Mouse (Mus musculus) monocyte, adult 5-6 weeks (primary cell): ENCODE results near the gene Dync1li1. TPM values are rescaled to one million over a fixed set of nuclear protein-coding genes. Genes with fewer than 3 reads are reported as not detected.
"Not testable (repeated sequence)": the region's sequence is repeated elsewhere in the genome, so short reads cannot be mapped to it uniquely, and the experiment has no call there.

ENCODE experiments used
- ATAC-seq: fragments of 153-309, 156-312 bp; replicated peaks from 2 replicates; pipeline ENCODE4 v1.8.0; 2017; ENCODE audit warnings: mild to moderate bottlenecking; ENCODE audit not compliant: low TSS enrichment, insufficient number of reproducible peaks, severe bottlenecking, poor library complexity, low FRiP score
- total RNA-seq: library from RNA; stranded (forward); fragments of 200-1000, 200-491, 200-594 nt; gene quantifications from 3 replicates; pipeline ENCODE4 v1.2.3, GENCODE M21; 2017

The Dync1li1 gene
- total RNA-seq, 1 experiment from 2014 or later = 93.5 TPM

DNA sequence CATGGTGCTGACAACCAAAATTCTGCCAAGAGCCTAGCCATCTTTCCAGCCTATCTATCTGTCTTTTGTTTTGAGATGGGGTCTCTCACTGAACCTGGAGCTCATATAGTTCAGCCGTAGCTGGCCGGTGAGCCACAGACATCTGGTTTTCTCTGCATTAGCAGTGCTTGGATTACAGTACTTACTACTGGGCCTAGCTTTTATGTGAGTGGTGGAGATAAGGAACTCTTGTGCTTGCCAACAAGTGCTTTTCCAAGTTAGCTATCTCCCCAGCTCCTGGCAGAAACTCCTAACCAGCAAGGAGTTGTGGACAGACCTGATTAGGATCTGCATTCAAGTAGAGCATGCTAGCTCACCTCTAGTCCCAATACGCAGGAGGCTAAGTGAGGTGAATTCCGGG, 19.2 kb downstream of the Dync1li1 start:
- ATAC-seq = no peak

DNA sequence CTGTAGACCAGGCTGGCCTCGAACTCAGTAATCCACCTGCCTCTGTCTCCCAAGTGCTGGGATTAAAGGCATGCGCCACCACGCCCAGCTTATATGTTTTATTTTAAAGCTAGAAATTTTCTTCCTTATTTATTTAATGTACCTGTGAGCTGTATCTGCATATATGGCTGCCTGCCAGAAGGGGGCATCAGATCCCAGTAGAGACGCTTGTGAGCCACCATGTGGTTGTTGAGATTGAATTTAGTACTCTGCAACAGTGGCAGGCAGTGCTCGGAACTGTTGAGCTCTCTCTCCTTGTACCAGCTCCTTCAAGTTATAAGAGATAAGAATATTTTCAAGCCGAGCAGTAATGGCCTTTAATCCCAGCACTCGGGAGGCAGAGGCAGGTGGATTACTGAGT, 21.8 kb downstream of the Dync1li1 start:
- ATAC-seq = no peak

DNA sequence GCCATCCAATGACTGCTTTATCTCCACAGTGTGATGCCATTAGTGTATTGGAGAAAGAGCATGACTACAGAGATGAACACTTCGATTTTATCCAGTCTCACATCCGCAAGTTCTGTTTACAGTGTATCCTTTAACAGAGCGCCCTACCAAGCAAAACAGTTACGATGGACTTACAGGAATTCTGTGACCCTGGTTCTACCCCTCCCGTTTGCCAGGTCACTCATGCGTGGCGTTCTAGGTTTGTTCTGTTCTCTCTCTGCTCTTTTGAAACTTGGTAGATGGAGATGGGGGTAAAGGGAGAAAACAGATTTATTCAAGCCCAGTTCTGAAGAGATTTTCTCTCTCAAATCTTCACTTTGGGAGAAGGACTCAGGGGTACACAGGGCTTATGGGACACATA, 24.9 kb downstream of the Dync1li1 start:
- ATAC-seq = no peak

DNA sequence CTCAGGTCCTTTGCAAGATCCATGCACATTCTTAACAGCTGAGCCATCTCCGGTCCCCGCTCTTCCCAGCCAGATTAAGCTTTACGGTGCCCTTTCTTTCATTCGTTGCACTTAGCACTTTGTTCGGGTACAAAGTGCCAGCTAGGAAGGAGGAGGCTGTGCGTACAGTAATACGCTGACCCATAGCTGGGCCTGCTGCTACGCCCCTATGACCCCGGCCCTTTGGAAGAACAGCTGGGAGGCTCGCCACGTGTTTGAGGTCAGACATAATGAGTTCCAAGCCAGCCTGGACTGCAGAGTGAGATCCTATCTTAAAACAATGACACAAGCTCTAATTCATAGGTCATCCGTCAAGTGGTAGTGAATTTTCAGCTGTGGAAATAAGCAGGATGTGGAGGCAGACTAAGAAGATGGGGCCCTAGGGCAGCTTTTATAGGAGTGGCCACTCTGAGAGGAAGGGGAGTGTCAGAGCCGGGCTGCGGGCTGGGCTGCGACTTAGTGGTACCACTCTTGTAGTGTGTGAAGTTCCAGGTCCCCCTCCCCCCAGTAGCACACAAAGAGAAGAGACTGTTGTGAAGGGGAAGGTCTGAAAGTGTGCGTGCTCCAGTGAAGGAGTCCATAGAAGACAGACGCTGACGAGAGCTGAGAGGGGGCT, 28.2 kb downstream of the Dync1li1 start:
- ATAC-seq = no peak

DNA sequence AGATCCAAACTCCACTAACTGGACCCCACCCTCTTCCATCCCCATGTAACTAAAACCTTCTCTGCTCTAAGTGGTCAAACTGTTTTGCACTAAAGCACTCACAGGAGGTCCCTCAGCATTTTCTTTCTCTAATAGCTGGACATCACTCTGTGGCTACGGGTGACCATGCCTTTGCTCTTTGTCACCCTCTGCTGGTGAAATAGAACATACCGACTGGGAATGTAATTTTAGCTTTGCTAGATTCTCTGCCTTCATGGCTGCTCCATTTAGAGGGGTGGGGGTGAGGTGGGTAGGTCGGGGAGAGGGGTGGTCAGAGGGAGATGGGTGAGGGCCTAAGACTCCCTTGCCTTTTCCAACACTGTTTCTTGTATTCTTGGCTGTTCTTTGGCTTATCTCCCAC, 38.7 kb downstream of the Dync1li1 start:
- peak; percentile 36; the same call in 1 of the 2 replicates for ATAC-seq

DNA sequence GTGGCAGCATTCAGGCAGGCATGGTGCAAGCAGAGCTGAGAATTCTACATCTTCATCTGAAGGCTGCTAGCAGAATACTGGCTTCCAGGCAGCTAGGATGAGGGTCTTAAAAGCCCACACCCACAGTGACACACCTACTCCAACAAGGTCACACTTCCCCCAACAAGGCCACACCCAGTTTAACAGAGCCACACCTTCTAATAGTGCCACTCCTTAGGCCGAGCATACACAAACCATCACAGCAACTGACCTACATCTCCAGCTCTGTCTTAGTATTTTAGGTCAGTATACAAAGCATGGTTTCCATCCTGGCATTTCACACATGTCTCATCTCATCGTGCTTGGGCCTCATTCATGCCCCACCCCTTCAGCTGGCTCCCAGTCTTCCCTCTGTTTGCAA, 39.8 kb downstream of the Dync1li1 start:
- not testable (repeated sequence) for ATAC-seq

DNA sequence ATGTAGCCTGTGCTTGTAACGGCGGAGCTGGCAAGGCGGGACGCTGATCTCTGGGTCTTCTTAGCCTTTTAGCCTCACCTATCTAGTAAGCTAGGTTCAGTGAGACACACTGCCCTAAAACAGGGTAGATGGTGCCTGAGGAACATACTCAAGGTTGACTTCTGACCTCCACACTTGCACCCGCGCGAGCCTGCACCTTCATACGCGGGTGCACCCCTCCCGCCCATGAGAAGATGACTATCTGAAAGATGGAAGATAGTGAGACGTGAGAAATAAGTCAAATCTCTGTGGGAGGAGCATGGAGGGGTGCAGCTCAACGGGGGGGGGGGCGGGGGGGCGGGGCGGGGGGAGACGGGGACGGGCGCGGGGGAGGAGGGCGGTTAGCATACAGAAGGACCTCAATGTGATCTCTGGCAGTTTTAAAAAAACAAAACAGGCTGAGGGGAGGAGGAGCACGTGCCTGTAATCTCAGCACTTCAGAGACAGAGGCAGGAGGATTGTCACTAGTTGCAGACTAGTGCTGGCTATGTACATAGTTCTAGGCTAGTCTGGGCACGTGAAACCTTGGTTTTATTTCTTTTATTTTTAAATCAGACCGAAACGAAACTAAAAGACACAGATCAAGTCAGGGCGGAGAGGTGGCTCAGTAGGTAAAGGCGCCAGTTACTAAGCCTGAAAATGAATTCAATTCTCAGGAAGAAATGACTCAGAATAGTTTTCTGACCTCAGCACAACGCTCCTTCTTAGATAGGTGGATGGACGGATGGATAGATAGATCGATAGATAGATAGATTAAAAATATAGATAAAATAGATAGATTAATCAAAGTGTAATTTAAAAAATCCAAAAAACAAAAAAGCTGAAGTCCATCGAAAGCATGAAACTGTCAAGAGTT, 41.6 kb downstream of the Dync1li1 start:
- no peak for ATAC-seq

DNA sequence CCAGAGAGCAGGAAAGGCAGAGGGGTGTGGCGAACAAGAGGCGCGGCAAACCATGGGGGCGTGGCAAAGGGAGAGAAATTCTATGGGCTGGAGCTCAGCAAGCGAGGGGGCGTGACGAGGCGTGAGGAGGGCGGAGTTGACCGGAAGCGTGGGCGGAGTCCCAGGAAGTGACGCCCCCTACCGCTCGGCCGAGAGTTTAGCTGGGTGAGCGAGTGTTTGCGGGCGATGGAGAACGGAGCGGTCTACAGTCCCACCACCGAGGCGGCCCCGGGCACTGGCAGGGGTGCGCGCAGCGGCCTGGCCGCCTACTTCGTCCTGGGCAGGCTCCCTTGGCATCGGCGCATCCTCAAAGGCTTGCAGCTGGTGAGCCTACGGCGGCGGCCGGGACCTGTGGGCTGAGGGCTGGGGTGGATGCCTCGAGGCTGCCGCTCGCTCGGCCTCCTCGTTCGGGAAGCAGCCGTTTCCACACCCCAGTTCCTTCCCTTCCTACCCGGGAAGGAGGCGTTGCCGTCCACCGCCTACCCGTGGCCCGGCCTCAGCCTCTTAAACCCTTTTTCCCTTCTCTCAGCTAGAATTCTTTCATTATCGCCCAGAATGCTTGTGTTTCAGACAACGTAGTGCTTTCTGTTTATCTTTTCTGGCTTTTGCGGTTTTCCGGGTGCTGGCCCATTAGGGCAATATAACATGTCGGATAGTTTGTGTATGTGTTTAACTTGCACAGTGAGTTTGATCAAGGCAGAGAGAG, 42.6 kb downstream of the Dync1li1 start, which contains the start of gene Cmtm6:
TSS of gene Cmtm6 (plus strand) at position 106 of the 745 bp plus-strand sequence.
- ATAC-seq = peak; percentile 94

DNA sequence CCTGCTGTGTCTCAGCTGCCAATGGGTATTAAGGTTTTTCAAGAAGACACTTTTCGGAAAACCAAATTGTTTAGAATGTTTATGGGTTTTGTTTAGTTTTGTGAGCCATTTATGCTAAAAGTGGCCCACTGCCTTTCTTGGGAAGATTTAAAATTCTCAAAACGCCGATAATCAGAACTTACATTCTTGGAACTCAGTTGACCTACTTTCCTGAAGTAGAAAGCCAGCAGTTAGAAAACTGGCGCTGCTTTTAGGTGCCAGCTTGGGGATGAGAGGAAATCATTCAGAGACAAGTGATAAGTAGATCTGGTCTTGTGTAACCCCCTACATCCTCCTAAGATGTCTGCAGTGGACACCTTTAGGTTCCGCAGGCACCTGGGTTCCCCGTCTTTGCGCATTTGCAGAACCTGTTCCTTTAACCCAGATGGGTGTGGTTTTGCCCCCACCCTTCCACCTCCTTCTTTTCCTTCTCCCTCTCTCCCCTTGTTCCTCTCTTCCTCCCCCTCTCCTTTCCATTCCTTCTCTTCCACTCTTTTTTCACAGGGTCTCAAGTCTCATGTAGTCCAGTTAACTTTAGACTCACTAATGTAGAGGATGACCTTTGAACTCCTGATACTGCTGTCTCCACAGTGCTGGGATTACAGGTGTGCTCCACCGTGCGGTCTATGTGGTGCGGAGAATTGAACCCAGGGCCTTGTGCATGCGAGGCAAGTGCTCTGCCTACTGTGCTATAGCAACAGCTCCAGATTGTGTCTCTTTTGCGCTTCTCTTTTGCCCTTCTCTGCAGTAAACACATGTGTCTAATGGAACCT, 43.5 kb downstream of the Dync1li1 start:
- no peak for ATAC-seq

DNA sequence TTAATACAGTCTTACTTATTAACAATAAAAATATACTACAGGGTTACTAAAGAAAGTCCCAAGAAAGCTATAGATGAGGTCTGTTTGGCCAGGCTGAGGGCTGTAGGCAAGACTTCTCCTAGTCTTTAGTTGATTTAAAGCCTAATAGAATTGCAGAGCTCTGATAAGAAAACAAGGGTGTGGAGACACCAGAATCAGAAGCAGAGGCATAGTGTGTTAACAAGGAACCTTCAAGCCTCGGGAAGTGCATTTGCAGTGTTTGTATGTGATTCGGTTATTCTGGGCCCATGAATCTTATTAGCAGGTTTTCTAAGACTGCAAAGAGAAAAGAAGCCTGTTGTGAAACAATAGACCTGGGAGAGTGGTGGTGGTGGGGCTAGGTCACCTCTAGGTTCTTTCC, 44.6 kb downstream of the Dync1li1 start:
- no peak for ATAC-seq

DNA sequence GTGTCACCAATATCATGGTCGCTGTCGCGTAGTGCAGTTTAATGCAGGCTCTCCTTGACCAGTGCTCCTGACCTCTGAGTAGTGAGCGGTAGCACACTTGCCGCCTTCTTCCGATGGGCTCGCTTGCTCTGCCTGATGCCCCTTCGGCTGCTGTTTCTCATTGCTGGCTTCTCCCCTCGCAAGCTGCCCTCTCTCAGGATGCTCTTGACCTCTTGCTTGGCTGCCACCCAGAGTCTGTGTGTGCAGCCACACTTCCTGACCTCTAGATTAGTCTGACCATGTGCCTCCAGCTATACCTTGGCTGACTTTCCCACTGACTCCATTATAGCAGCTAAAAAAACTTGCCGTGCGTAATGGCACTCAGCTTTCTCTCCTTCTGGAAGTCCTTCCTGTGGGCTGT, 47.9 kb downstream of the Dync1li1 start:
- no peak for ATAC-seq

DNA sequence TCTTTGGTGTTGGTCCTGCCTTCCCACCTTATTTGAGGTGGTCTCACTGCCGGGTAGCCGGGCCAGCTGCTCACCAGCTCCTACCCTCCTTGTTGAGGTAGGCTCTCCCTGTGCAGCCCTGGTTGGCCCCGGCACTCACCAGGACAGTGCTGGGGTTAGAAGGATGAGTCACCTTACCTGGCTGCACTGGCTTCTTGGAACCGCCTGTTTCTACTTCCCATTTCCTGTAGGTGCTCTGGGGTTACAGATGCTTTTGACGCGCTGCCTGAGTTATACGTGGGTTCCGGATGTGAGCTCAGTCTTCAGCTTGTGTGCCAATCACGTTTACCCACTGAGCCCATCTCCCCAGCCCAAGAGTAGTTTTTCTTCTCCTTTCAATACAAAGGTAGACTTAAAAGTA, 51.7 kb downstream of the Dync1li1 start:
- no peak for ATAC-seq

DNA sequence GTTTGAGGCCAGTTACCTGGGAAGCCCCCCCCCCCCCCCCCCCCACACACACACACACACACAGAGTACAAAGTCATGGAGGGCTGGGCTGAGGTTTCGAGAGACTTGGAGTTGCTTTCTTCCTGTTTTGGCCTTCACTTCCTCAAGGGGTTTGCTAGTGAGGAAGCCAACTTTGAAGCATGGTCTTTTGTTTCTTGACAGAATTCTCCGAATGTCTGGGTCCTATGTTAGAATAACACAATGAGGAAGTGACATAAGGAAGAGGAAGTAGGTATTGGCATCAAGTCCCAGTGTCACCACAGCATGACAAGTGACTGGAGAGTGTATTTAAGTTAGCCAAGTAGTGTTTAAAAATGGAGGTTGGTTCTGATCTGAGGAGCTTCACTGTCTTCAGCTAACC, 54.1 kb downstream of the Dync1li1 start:
- peak; percentile 92 for ATAC-seq

DNA sequence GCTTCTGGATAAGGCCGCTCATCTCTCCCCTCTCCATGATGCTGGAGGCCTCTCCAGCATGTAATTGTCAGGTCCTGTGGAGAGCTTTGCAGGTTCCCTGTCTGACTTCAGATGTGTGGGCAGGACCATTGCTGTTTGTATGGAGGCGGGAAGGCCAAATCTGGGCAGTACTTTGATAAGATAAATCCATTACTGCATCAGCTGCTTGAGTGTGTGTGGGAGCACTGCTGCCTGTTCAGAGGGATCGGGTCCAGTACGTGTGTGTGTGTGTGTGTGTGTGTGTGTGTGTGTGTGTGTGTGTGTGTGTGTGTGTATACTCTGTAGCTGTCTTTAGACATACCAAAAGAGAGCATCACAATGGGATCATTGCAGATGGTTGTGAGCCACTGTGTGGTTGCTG, 56.6 kb downstream of the Dync1li1 start:
- ATAC-seq = no peak

DNA sequence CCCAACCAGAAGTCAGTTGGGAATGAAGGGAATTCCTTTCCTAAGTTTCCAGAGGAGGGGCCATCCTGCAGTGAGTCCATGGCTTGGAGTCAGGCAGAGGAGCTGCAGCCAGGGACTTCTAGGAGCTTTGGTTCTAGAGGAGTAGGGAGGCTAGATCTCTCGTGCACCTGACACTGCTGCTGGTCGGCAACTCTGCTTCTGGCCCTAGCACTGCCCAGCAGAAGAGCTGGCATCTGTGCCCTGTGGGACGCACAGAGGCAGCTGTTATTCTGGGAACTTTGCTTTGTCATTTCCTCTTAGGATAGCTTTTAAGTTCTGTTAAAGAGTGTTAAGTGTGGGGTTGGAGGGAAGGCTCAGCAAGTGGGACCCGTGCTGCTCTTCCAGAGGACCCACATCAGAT, 57.1 kb downstream of the Dync1li1 start:
- no peak for ATAC-seq

DNA sequence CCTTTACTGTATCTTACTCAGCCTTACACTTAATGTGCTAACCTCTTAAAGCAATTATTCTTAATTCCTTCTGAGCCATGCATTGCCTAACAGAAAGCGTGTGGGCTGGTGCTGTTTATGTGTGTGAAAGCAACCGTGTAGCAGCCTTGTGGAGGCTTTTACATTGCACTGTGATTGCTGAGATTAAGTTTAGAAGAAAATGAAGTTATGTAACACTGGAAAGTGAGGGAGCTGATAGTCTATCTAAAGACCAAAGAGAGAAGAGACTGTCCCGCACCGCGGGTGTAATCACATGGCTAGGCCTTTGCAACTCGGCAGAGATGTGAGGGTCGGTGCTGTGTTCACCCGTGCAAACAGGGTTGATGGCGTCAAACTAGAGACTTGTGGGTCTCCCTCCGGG, 58.4 kb downstream of the Dync1li1 start:
- no peak for ATAC-seq

DNA sequence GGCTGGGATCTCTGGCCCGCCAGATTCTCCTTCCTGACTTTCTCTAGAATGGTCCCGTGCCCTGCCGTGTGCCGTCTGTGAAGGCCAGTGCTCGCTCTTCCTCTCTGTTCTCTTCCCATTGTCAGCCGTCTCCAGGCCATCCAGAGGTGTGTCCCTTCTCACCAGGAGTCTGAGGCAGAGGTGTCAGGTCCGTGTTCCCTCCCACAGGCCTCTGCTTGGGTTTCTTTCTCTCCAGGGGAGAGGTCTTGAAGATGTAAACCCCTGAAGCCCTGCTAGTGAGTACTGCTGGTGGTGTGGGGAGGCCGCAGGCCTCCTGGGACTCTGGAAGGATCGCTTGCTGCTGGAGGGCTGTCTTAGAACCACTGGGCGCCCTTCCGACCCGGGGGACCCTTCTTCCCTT, 58.9 kb downstream of the Dync1li1 start:
- no peak for ATAC-seq

DNA sequence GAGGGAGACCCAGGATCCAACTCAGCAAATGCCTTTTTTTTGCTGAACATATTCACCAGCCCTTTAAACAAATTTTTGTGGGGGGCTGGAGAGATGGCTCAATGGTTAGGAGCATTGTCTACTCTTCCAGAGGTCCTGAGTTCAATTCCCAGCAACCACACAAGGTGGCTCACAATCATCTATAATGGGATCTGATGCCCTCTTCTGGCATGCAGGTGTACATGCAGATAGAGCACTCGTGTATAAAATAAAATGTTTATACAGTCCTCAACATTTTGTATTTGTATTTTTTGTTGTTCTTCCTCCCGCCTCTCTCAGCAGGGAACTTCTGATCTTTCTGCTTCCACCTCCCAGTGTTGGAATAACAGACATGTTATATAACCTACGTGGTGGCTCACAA, 63.0 kb downstream of the Dync1li1 start:
- no peak for ATAC-seq

DNA sequence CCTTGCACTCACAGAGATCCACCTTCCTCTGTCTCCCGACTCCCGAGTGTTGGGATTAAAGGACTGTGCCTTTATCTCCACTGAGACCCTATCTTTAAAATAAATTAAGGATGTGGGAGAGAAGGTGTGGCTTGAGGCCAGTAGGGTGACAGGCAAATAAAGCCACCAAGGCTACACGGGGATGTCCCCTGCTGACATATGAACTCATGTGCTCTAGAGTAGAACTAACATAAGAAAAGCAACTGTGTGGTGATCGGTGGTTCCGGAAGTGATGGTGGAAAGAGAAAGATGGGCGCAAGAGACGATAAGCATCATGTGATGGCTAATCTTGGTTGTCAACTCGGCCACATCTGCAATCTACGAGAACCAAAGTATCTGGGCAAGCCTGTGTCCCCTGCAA, 63.7 kb downstream of the Dync1li1 start:
- peak; percentile 36 for ATAC-seq
